Mouse (Mus musculus) megakaryocyte-erythroid progenitor cell, adult 5 weeks (primary cell): ENCODE measurements around the gene Pramel4. TPM values are rescaled to one million over a fixed set of nuclear protein-coding genes. Genes with fewer than 3 reads are reported as not detected.

Source experiments
- polyA plus RNA-seq: library from polyadenylated mRNA; stranded (reverse); fragments of >175 nt; gene quantifications from 2 replicates; pipeline ENCODE4 v1.2.3, GENCODE M21; 2012

Pramel4 gene
- not detected in 2 replicates for polyA plus RNA-seq

GRCm38 (mm10) chr4:144058826-144059225 lies at the start of gene Pramel4:
Gene Pramel4 (plus strand): TSS chr4:144059126.

GRCm38 (mm10) chr4:144106174-144106573 lies 47.2 kb downstream of the Pramel4 start, which contains the start of gene Gm13102:
Gene Gm13102 (plus strand): TSS chr4:144106474.

Other genes with a start within 250 kb of the Pramel4 start
- not detected in 2 replicates for gene Gm13084, start 243.0 kb upstream of the Pramel4 start, polyA plus RNA-seq
- not detected in 2 replicates for gene Gm13103, start 212.6 kb upstream of the Pramel4 start, polyA plus RNA-seq
- 0.05 TPM in 1 of 2 replicates, not detected in the other for gene Pramef6, start 158.7 kb upstream of the Pramel4 start, polyA plus RNA-seq
- gene Pramef25, start 108.1 kb upstream of the Pramel4 start, polyA plus RNA-seq: not detected in 2 replicates
- not detected in 2 replicates for gene Gm13101, start 92.2 kb upstream of the Pramel4 start, polyA plus RNA-seq
- not detected in 2 replicates for gene Pramef17, start 64.8 kb upstream of the Pramel4 start, polyA plus RNA-seq
- not detected in 2 replicates for gene Gm13102, start 47.3 kb downstream of the Pramel4 start, polyA plus RNA-seq
- gene Oog3, start 103.5 kb downstream of the Pramel4 start, polyA plus RNA-seq: not detected in 2 replicates
- not detected in 2 replicates for gene Oog2, start 131.6 kb downstream of the Pramel4 start, polyA plus RNA-seq
- gene C87977, start 154.2 kb downstream of the Pramel4 start, polyA plus RNA-seq: not detected in 2 replicates
- not detected in 2 replicates for gene Pramel5, start 221.4 kb downstream of the Pramel4 start, polyA plus RNA-seq